In the genomic region with DNA sequence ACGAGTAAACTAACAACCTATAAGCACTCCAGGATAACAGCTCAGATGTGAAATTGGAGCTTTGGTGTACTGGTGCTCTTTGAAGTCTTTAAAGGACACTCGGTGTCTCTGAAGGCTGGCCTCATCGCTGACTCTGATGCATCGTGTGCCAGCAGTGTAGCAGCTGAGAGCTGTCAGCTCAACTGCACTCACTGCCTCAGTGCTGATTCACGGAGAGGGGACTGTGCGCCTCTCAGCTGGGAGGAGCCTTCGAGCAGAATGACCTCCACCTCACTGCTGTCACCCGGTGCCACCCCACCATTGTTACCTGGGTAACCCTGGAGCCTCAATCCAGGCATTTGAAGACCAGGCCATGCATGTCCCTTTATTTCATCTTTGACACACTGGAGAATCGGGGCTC, we compare ENCODE assay signal across 8 mouse cellular contexts. TPM values are rescaled to one million over a fixed set of nuclear protein-coding genes. Genes with fewer than 3 reads are reported as not detected.
A peak's percentile ranks its signal among the peaks of the same experiment; 100 is the strongest.
DNase-seq lines count a peak whose midpoint lies in the region; ATAC-seq and TF ChIP-seq lines count a peak whose summit lies in the region.
"Had no signal": no experiment of that assay in that cellular context is flagged by ENCODE, and none has a peak within 500 bp of the region (broad histone marks: within the 10 kb centered on the region; RNA-seq: fewer than 3 reads in every experiment).

No protein-coding gene starts in this region.

- H3K9me3 ChIP-seq in heart, embryonic 13.5 days: no peaks in the 10 kb centered on the region
- H3K9me3 ChIP-seq in lung, postnatal 0 days (ENCODE audit: low read length): no peaks in the 10 kb centered on the region
- no peaks in the 10 kb centered on the region for H3K9me3 ChIP-seq in embryonic facial prominence, embryonic 11.5 days (replicated peaks; ENCODE audit: control insufficient read depth, low read length)
- H3K9me3 ChIP-seq in neural tube, embryonic 15.5 days (replicated peaks): no peaks in the 10 kb centered on the region

- H3K4me1 ChIP-seq in heart, embryonic 13.5 days: peaks cover 15% of the 10 kb centered on the region
- no peaks in the 10 kb centered on the region for H3K4me1 ChIP-seq in lung, postnatal 0 days (ENCODE audit: insufficient read depth, low read depth, low read length)
- H3K4me1 ChIP-seq in embryonic facial prominence, embryonic 11.5 days (ENCODE audit: control insufficient read depth, insufficient read depth, low read length): no peaks in the 10 kb centered on the region
- no peaks in the 10 kb centered on the region for H3K4me1 ChIP-seq in neural tube, embryonic 15.5 days

- no peak for TF ChIP-seq CTCF in lung, postnatal 0 days (IDR thresholded peaks at IDR 0.05)

- H3K27ac ChIP-seq in heart, embryonic 13.5 days (replicated peaks): 0 out of 2 replicates have a peak overlapping the region, but pooled peaks have one; percentile 30
- no peak overlapping the region for H3K27ac ChIP-seq in lung, postnatal 0 days (ENCODE audit: low read length)
- H3K27ac ChIP-seq in embryonic facial prominence, embryonic 11.5 days (replicated peaks; ENCODE audit: low read depth, low read length): no peak overlapping the region
- no peak overlapping the region for H3K27ac ChIP-seq in neural tube, embryonic 15.5 days (replicated peaks)
- H3K27ac ChIP-seq: macrophage had no signal

- TF ChIP-seq EP300 in lung, postnatal 0 days (IDR thresholded peaks at IDR 0.05): no peak

- intact Hi-C loops in heart, postnatal 25 days (cut with DNase I): no loop called here

- H3K27me3 ChIP-seq in heart, embryonic 13.5 days (replicated peaks): no peaks in the 10 kb centered on the region
- H3K27me3 ChIP-seq in lung, postnatal 0 days (replicated peaks; ENCODE audit: insufficient read depth, low read length): no peaks in the 10 kb centered on the region
- no peaks in the 10 kb centered on the region for H3K27me3 ChIP-seq in embryonic facial prominence, embryonic 11.5 days (ENCODE audit: control insufficient read depth, insufficient read depth, low read length)
- H3K27me3 ChIP-seq in neural tube, embryonic 15.5 days (replicated peaks): no peaks in the 10 kb centered on the region; the same call in 1 of the 2 replicates

- no peak overlapping the region for H3K4me3 ChIP-seq in heart, embryonic 13.5 days
- no peak overlapping the region for H3K4me3 ChIP-seq in lung, postnatal 0 days (ENCODE audit: low read depth, low read length)
- no peak overlapping the region for H3K4me3 ChIP-seq in embryonic facial prominence, embryonic 11.5 days (ENCODE audit: low read depth, low read length)
- H3K4me3 ChIP-seq in neural tube, embryonic 15.5 days (replicated peaks): no peak overlapping the region

- peak overlapping the region; percentile 37 for H3K4me2 ChIP-seq in heart, embryonic 13.5 days
- H3K4me2 ChIP-seq in lung, postnatal 0 days (replicated peaks; ENCODE audit: low read depth, low read length): no peak overlapping the region
- no peak overlapping the region for H3K4me2 ChIP-seq in embryonic facial prominence, embryonic 11.5 days (ENCODE audit: low read depth, low read length)
- no peak overlapping the region for H3K4me2 ChIP-seq in neural tube, embryonic 15.5 days

- WGBS in heart, embryonic 13.5 days: 19% methylated on average over 9 of the region's 9 CpGs
- WGBS in lung, postnatal 0 days: 23% methylated on average over 9 of the region's 9 CpGs
- WGBS in embryonic facial prominence, embryonic 11.5 days: 33% methylated on average over 9 of the region's 9 CpGs
- 12% methylated on average over 9 of the region's 9 CpGs for WGBS in neural tube, embryonic 15.5 days

- H3K9ac ChIP-seq in heart, embryonic 13.5 days: no peak overlapping the region
- no peak overlapping the region for H3K9ac ChIP-seq in lung, postnatal 0 days (replicated peaks; ENCODE audit: low read depth)
- H3K9ac ChIP-seq in embryonic facial prominence, embryonic 11.5 days (replicated peaks; ENCODE audit: low read length): no peak overlapping the region
- no peak overlapping the region for H3K9ac ChIP-seq in neural tube, embryonic 15.5 days (replicated peaks)

- 0 out of 2 replicates have a peak, but pooled peaks cover 3% of the 10 kb centered on the region for H3K36me3 ChIP-seq in heart, embryonic 13.5 days
- H3K36me3 ChIP-seq in lung, postnatal 0 days (ENCODE audit: insufficient read depth, low read length): no peaks in the 10 kb centered on the region
- H3K36me3 ChIP-seq in embryonic facial prominence, embryonic 11.5 days (replicated peaks; ENCODE audit: control insufficient read depth, insufficient read depth, low read depth, low read length): no peaks in the 10 kb centered on the region
- H3K36me3 ChIP-seq in neural tube, embryonic 15.5 days: no peaks in the 10 kb centered on the region

- ATAC-seq in heart, embryonic 13.5 days (ENCODE audit: extremely low read depth, insufficient number of reproducible peaks, low FRiP score, low TSS enrichment): no peak
- ATAC-seq in lung, postnatal 0 days: 0 out of 2 replicates have a peak, but pooled peaks have one; percentile 37
- 0 out of 2 replicates have a peak, but pooled peaks have one; percentile 29 for ATAC-seq in embryonic facial prominence, embryonic 11.5 days (replicated peaks; ENCODE audit: insufficient number of reproducible peaks, low FRiP score, low TSS enrichment, low read depth)
- ATAC-seq in neural tube, embryonic 15.5 days (ENCODE audit: low FRiP score): peak; percentile 38; the same call in 1 of the 2 replicates

- no peak for DNase-seq in heart, postnatal 25 days (ENCODE audit: low spot score)
- DNase-seq in lung, postnatal 0 days (ENCODE audit: low spot score): no peak
- DNase-seq in lung, postnatal 36 days: no peak
- no peak for DNase-seq in embryonic facial prominence, embryonic 11.5 days (ENCODE audit: low spot score)
- DNase-seq in right cerebral cortex, postnatal 25 days: no peak

RNA-seq across cellular contexts. Expression of a gene that starts 7.9 kb away (rescaled TPM):
- 16.3 and 17.4 TPM in 2 replicates for polyA plus RNA-seq in heart, embryonic 13.5 days (2015; fragmentation: Nextera tagmentation; extraction: Ambion mirVana)
- total RNA-seq in heart, postnatal 25 days (2021): 1 to 10 TPM; 7.0 to 9.0 TPM
- polyA plus RNA-seq in lung, postnatal 0 days (2015; fragmentation: Nextera tagmentation; extraction: Ambion mirVana): 4.7 and 5.3 TPM in 2 replicates
- polyA plus RNA-seq in embryonic facial prominence, embryonic 11.5 days (2014; fragmentation: Nextera tagmentation; extraction: Ambion mirVana): 29.5 and 33.6 TPM in 2 replicates
- polyA plus RNA-seq in neural tube, embryonic 15.5 days (2015; fragmentation: Nextera tagmentation; extraction: Ambion mirVana): 2.8 and 6.1 TPM in 2 replicates

RNA-seq across cellular contexts. Expression of a gene that starts 45.4 kb away (rescaled TPM):
- 62.9 and 68.6 TPM in 2 replicates for polyA plus RNA-seq in heart, embryonic 13.5 days (2015; fragmentation: Nextera tagmentation; extraction: Ambion mirVana)
- 10 to 100 TPM; 56.6 to 60.1 TPM for total RNA-seq in heart, postnatal 25 days (2021)
- 89.2 and 94.2 TPM in 2 replicates for polyA plus RNA-seq in lung, postnatal 0 days (2015; fragmentation: Nextera tagmentation; extraction: Ambion mirVana)
- 29.3 and 30.9 TPM in 2 replicates for polyA plus RNA-seq in embryonic facial prominence, embryonic 11.5 days (2014; fragmentation: Nextera tagmentation; extraction: Ambion mirVana)
- polyA plus RNA-seq in neural tube, embryonic 15.5 days (2015; fragmentation: Nextera tagmentation; extraction: Ambion mirVana): 17.4 and 24.5 TPM in 2 replicates
